Mouse (Mus musculus): Measurements from ENCODE around the gene Clca3a1. TPM values are rescaled to one million over a fixed set of nuclear protein-coding genes. Genes with fewer than 3 reads are reported as not detected.

Clca3a1 gene
- polyA plus RNA-seq, 1 experiment, result 1.0 TPM

- Histone ChIP-seq H3K4me1 (replicated peaks; ENCODE audit: control insufficient read depth, insufficient read depth, low read length) (no peaks in the 10 kb centered on the region), H3K27me3 (ENCODE audit: control insufficient read depth, insufficient read depth, low read length) (no peaks in the 10 kb centered on the region), H3K36me3 (ENCODE audit: control insufficient read depth, insufficient read depth, low read length) (peaks cover 57% of the 10 kb centered on the region), H3K27ac (ENCODE audit: control insufficient read depth, insufficient read depth, low read length) (no peak overlapping the region), H3K4me3 (ENCODE audit: control insufficient read depth, insufficient read depth, low read length) (no peak overlapping the region)
- no peak for TF ChIP-seq POLR2A (IDR thresholded peaks at IDR 0.05; ENCODE audit: control insufficient read depth, extremely low read depth, insufficient read depth, low read length, poor library complexity)
- no peak for TF ChIP-seq CTCF (IDR thresholded peaks at IDR 0.05; ENCODE audit: borderline replicate concordance, control insufficient read depth, extremely low read depth, insufficient read depth, low read length, poor library complexity)
- no peak for DNase-seq
- WGBS, result 34% methylated on average over 3 of the region's 3 CpGs
Measured at GRCm38 (mm10) chr3:144697942-144698341, 62.8 kb downstream of the Clca3a1 start.

DNA sequence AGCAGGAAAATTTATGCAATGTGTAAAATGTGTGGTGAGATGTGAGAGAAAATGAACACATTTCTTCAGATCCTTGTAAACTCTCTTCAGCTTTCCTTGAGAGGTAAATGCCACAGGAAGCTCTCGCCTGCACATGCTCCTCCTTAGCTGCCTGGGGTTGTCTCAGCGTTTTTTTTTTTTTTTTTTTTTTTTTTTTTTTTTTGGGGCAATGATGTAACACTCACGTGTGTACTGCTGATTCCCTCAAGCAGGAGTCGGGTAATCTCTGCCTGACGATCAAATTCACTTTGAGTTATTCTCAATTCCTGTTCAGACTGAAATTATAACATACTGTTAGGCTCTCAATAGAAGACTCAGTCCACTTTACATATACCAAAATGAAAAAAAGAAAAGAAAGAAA, 63.6 kb downstream of the Clca3a1 start:
- WGBS, result 4% methylated on average over 5 of the region's 5 CpGs
- DNase-seq, result no peak
- H3K4me1 ChIP-seq (replicated peaks; ENCODE audit: control insufficient read depth, insufficient read depth, low read length), result no peaks in the 10 kb centered on the region
- no peak overlapping the region for H3K27ac ChIP-seq (ENCODE audit: control insufficient read depth, insufficient read depth, low read length)
- H3K4me3 ChIP-seq (ENCODE audit: control insufficient read depth, insufficient read depth, low read length), result no peak overlapping the region
- no peaks in the 10 kb centered on the region for H3K27me3 ChIP-seq (ENCODE audit: control insufficient read depth, insufficient read depth, low read length)
- peaks cover 56% of the 10 kb centered on the region for H3K36me3 ChIP-seq (ENCODE audit: control insufficient read depth, insufficient read depth, low read length)
- no peak for TF ChIP-seq CTCF (IDR thresholded peaks at IDR 0.05; ENCODE audit: borderline replicate concordance, control insufficient read depth, extremely low read depth, insufficient read depth, low read length, poor library complexity)
- no peak for TF ChIP-seq POLR2A (IDR thresholded peaks at IDR 0.05; ENCODE audit: control insufficient read depth, extremely low read depth, insufficient read depth, low read length, poor library complexity)

DNA sequence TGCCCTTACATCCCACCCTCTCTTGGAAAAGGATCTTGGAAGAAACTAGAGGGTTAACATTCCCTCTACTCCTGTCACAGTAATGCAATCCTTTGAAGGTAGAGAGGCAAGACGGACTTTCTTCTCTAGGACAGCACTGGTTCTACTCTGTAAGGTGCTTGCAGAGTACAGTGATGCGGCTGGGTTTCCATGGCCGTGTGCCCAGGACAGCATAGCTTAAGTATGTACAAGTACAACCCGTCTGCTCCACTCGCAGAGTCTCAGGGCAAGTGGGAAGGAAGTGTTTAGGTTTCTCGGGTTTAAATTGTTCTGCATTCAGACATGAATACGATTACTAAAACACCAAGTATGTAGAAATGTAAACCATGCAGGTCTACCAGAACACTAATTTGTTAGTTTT, 65.8 kb downstream of the Clca3a1 start:
- DNase-seq, result no peak
- H3K4me3 ChIP-seq (ENCODE audit: control insufficient read depth, insufficient read depth, low read length), result no peak overlapping the region
- TF ChIP-seq POLR2A (IDR thresholded peaks at IDR 0.05; ENCODE audit: control insufficient read depth, extremely low read depth, insufficient read depth, low read length, poor library complexity), result no peak
- no peak for TF ChIP-seq CTCF (IDR thresholded peaks at IDR 0.05; ENCODE audit: borderline replicate concordance, control insufficient read depth, extremely low read depth, insufficient read depth, low read length, poor library complexity)
- H3K27me3 ChIP-seq (ENCODE audit: control insufficient read depth, insufficient read depth, low read length), result no peaks in the 10 kb centered on the region
- peaks cover 63% of the 10 kb centered on the region for H3K36me3 ChIP-seq (ENCODE audit: control insufficient read depth, insufficient read depth, low read length)
- H3K4me1 ChIP-seq (replicated peaks; ENCODE audit: control insufficient read depth, insufficient read depth, low read length), result no peaks in the 10 kb centered on the region
- no peak overlapping the region for H3K27ac ChIP-seq (ENCODE audit: control insufficient read depth, insufficient read depth, low read length)
- WGBS, result 94% methylated on average over 7 of the region's 7 CpGs

DNA sequence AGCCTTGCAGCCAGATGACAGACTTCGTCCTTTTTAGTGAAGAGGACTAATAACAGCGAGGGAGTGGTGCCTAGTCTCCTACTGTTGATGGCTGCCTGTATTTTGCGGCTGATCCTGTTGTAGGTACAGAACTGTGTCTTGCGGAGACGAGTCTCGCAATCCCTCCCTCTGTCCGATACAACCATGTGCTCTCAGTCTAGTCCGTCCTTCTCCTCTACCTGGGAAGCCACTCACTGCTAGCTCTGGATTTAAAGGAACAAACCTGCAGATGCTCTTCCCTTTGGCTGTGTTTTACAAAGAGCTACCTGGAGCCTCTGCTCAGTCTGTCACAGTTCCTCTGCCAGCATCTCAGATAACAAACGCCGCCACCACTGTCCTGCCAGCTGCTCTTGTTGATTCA, 66.7 kb downstream of the Clca3a1 start:
- Histone ChIP-seq H3K27me3 (ENCODE audit: control insufficient read depth, insufficient read depth, low read length) (no peaks in the 10 kb centered on the region), H3K36me3 (ENCODE audit: control insufficient read depth, insufficient read depth, low read length) (peaks cover 65% of the 10 kb centered on the region), H3K4me3 (ENCODE audit: control insufficient read depth, insufficient read depth, low read length) (no peak overlapping the region), H3K4me1 (replicated peaks; ENCODE audit: control insufficient read depth, insufficient read depth, low read length) (no peaks in the 10 kb centered on the region), H3K27ac (ENCODE audit: control insufficient read depth, insufficient read depth, low read length) (no peak overlapping the region)
- no peak for DNase-seq
- TF ChIP-seq POLR2A (IDR thresholded peaks at IDR 0.05; ENCODE audit: control insufficient read depth, extremely low read depth, insufficient read depth, low read length, poor library complexity) (no peak), CTCF (IDR thresholded peaks at IDR 0.05; ENCODE audit: borderline replicate concordance, control insufficient read depth, extremely low read depth, insufficient read depth, low read length, poor library complexity) (no peak)
- WGBS, result 98% methylated on average over 10 of the region's 10 CpGs

- Histone ChIP-seq H3K27me3 (ENCODE audit: control insufficient read depth, insufficient read depth, low read length) (no peaks in the 10 kb centered on the region), H3K4me3 (ENCODE audit: control insufficient read depth, insufficient read depth, low read length) (no peak overlapping the region), H3K36me3 (ENCODE audit: control insufficient read depth, insufficient read depth, low read length) (peaks cover 64% of the 10 kb centered on the region), H3K27ac (ENCODE audit: control insufficient read depth, insufficient read depth, low read length) (no peak overlapping the region), H3K4me1 (replicated peaks; ENCODE audit: control insufficient read depth, insufficient read depth, low read length) (no peaks in the 10 kb centered on the region)
- WGBS, result 41% methylated on average over 3 of the region's 3 CpGs
- DNase-seq, result no peak
- TF ChIP-seq POLR2A (IDR thresholded peaks at IDR 0.05; ENCODE audit: control insufficient read depth, extremely low read depth, insufficient read depth, low read length, poor library complexity) (no peak), CTCF (IDR thresholded peaks at IDR 0.05; ENCODE audit: borderline replicate concordance, control insufficient read depth, extremely low read depth, insufficient read depth, low read length, poor library complexity) (no peak)
Measured at GRCm38 (mm10) chr3:144692052-144692451, 68.7 kb downstream of the Clca3a1 start.

DNA sequence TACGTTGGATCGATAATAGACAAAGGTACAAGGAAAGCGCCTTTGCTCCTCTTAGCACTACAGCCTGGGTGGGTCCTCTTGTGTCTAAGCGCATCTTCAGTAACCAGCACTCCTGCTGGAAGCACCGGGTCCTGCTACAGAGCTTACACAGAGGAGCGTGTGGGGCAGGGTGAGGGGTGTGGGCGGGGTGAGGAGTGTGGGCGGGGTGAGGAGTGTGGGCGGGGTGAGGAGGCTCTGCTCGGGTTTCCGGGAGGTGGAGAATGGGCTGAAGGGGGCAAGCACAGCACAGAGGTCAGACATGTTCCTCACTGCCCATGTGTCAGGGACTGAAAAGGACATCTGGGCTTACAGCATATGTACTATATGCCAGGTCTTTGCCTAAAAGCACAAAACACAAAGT, 71.5 kb downstream of the Clca3a1 start:
- Histone ChIP-seq H3K36me3 (ENCODE audit: control insufficient read depth, insufficient read depth, low read length) (peaks cover 36% of the 10 kb centered on the region), H3K27ac (ENCODE audit: control insufficient read depth, insufficient read depth, low read length) (no peak overlapping the region), H3K4me3 (ENCODE audit: control insufficient read depth, insufficient read depth, low read length) (no peak overlapping the region), H3K27me3 (ENCODE audit: control insufficient read depth, insufficient read depth, low read length) (no peaks in the 10 kb centered on the region), H3K4me1 (replicated peaks; ENCODE audit: control insufficient read depth, insufficient read depth, low read length) (no peaks in the 10 kb centered on the region)
- 78% methylated on average over 11 of the region's 11 CpGs for WGBS
- TF ChIP-seq CTCF (IDR thresholded peaks at IDR 0.05; ENCODE audit: borderline replicate concordance, control insufficient read depth, extremely low read depth, insufficient read depth, low read length, poor library complexity), result no peak
- no peak for DNase-seq

GRCm38 (mm10) chr3:144688284-144688683, 72.5 kb downstream of the Clca3a1 start:
- Histone ChIP-seq H3K4me3 (ENCODE audit: control insufficient read depth, insufficient read depth, low read length) (no peak overlapping the region), H3K36me3 (ENCODE audit: control insufficient read depth, insufficient read depth, low read length) (peaks cover 32% of the 10 kb centered on the region), H3K27ac (ENCODE audit: control insufficient read depth, insufficient read depth, low read length) (no peak overlapping the region), H3K27me3 (ENCODE audit: control insufficient read depth, insufficient read depth, low read length) (no peaks in the 10 kb centered on the region), H3K4me1 (replicated peaks; ENCODE audit: control insufficient read depth, insufficient read depth, low read length) (no peaks in the 10 kb centered on the region)
- TF ChIP-seq CTCF (IDR thresholded peaks at IDR 0.05; ENCODE audit: borderline replicate concordance, control insufficient read depth, extremely low read depth, insufficient read depth, low read length, poor library complexity), result no peak
- no peak for TF ChIP-seq POLR2A (IDR thresholded peaks at IDR 0.05; ENCODE audit: control insufficient read depth, extremely low read depth, insufficient read depth, low read length, poor library complexity)
- 93% methylated on average over 8 of the region's 8 CpGs for WGBS
- no peak for DNase-seq

Data from thymus, adult 2 months (tissue).